Mouse (Mus musculus) limb, embryonic 14.5 days (tissue): Measurements from ENCODE around the gene Ehmt2. TPM values are rescaled to one million over a fixed set of nuclear protein-coding genes. Genes with fewer than 3 reads are reported as not detected.

Experiments used
- ATAC-seq: fragments of 200-750 bp; cut with Nextera tagmentation; 2 replicates; pipeline ENCODE4 v1.8.0; 2017; ENCODE audit warnings: low read depth, moderate number of reproducible peaks, moderate TSS enrichment; ENCODE audit not compliant: low FRiP score
- DNase-seq: peaks from one replicate; pipeline ENCODE4 v3.0.0-alpha.2; 2015; ENCODE audit warnings: low spot score
- H3K27ac ChIP-seq: fragments of 300-500 bp; sonication (generic); replicated peaks from 2 replicates; pipeline ENCODE4 v1.5.1; 2014; ENCODE audit warnings: low read depth, mild to moderate bottlenecking, low read length, moderate library complexity, mixed read lengths
- H3K27me3 ChIP-seq: fragments of 300-500 bp; sonication (generic); 2 replicates; pipeline ENCODE4 v1.6.1; 2014; ENCODE audit warnings: low read length, mixed read lengths; ENCODE audit not compliant: control insufficient read depth, insufficient read depth
- H3K36me3 ChIP-seq: fragments of 300-500 bp; sonication (generic); 2 replicates; pipeline ENCODE4 v1.6.1; 2014; ENCODE audit warnings: mild to moderate bottlenecking, low read length, moderate library complexity, mixed read lengths; ENCODE audit not compliant: control insufficient read depth, insufficient read depth
- H3K4me1 ChIP-seq: fragments of 300-500 bp; sonication (generic); 2 replicates; pipeline ENCODE4 v1.6.1; 2014; ENCODE audit warnings: antibody characterized with exemption, low read length, mixed read lengths; ENCODE audit not compliant: control insufficient read depth, insufficient read depth
- H3K4me2 ChIP-seq: fragments of 300-500 bp; sonication (generic); replicated peaks from 2 replicates; pipeline ENCODE4 v1.6.1; 2014; ENCODE audit warnings: low read depth, mild to moderate bottlenecking, low read length, moderate library complexity; ENCODE audit not compliant: severe bottlenecking
- H3K4me3 ChIP-seq: fragments of 300-500 bp; sonication (generic); replicated peaks from 2 replicates; pipeline ENCODE4 v1.5.1; 2014; ENCODE audit warnings: low read length
- H3K9ac ChIP-seq: fragments of 300-500 bp; sonication (generic); 2 replicates; pipeline ENCODE4 v1.6.1; 2014; ENCODE audit warnings: mild to moderate bottlenecking, low read depth, low read length, moderate library complexity; ENCODE audit not compliant: severe bottlenecking
- H3K9me3 ChIP-seq: fragments of 300-500 bp; sonication (generic); 2 replicates; pipeline ENCODE4 v1.6.1; 2016; ENCODE audit warnings: low read length; ENCODE audit not compliant: control insufficient read depth
- POLR2A ChIP-seq: fragments of 200-500 bp; IDR thresholded peaks from 2 replicates; pipeline ENCODE4 v1.8.0; 2012; ENCODE audit warnings: inconsistent platforms, mild to moderate bottlenecking, moderate library complexity, borderline replicate concordance; ENCODE audit not compliant: insufficient read depth, insufficient read length; ENCODE audit errors: extremely low read depth
- WGBS: fragments of 180-500 bp; shearing (Covaris S2); extraction: QIAGEN DNeasy Blood & Tissue Kit; methylation state at CpG from one replicate; pipeline ENCODE4 v1.1.7; 2014; 5-methylcytosine and 5-hydroxymethylcytosine counted together
- polyA plus RNA-seq, 2 experiments: library from polyadenylated mRNA; depleted of rRNA in 1 of 2; stranded (reverse) in 1 of 2; unstranded in 1 of 2; fragments of >200 nt; fragmentation: Nextera tagmentation in 1 of 2; extraction: Ambion mirVana in 1 of 2; gene quantifications; 2 replicates each; pipeline versions ENCODE4 v1.2.1 to v1.2.3; 2012 to 2014

Gene Ehmt2
- polyA plus RNA-seq, 2 experiments: 72.8 to 232 TPM

- no peak for TF ChIP-seq POLR2A
- Histone ChIP-seq H3K4me1 (no peaks in the 10 kb centered on the region; the same call in 1 of the 2 replicates), H3K27ac (no peak overlapping the region), H3K9me3 (no peaks in the 10 kb centered on the region), H3K36me3 (peaks cover 28% of the 10 kb centered on the region), H3K4me3 (no peak overlapping the region), H3K9ac (no peak overlapping the region), H3K27me3 (no peaks in the 10 kb centered on the region), H3K4me2 (no peak overlapping the region)
- ATAC-seq (no peak), DNase-seq (no peak)
- WGBS: 76% methylated on average over 5 of the region's 5 CpGs
These were observed 18.0 kb downstream of the Ehmt2 start for GRCm38 (mm10) chr17:34916316-34916715.

- no peak for ATAC-seq
- Histone ChIP-seq H3K4me3 (no peak overlapping the region), H3K36me3 (peaks cover 19% of the 10 kb centered on the region), H3K4me1 (no peaks in the 10 kb centered on the region; the same call in 1 of the 2 replicates), H3K9me3 (no peaks in the 10 kb centered on the region), H3K27ac (no peak overlapping the region), H3K9ac (no peak overlapping the region), H3K27me3 (no peaks in the 10 kb centered on the region), H3K4me2 (no peak overlapping the region)
- no peak for DNase-seq
- WGBS: 77% methylated on average over 9 of the region's 9 CpGs
- TF ChIP-seq POLR2A: no peak
These were observed 18.9 kb downstream of the Ehmt2 start for GRCm38 (mm10) chr17:34917188-34917587.

GRCm38 (mm10) chr17:34922939-34923338, 24.7 kb downstream of the Ehmt2 start:
- Histone ChIP-seq H3K4me1 (no peaks in the 10 kb centered on the region; the same call in 1 of the 2 replicates), H3K36me3 (no peaks in the 10 kb centered on the region), H3K9ac (no peak overlapping the region), H3K9me3 (no peaks in the 10 kb centered on the region), H3K27me3 (no peaks in the 10 kb centered on the region), H3K4me3 (no peak overlapping the region), H3K4me2 (no peak overlapping the region), H3K27ac (no peak overlapping the region)
- ATAC-seq (no peak), DNase-seq (no peak)
- TF ChIP-seq POLR2A: no peak
- 47% methylated on average over 6 of the region's 6 CpGs for WGBS

- DNase-seq: no peak
These were observed 26.0 kb downstream of the Ehmt2 start for GRCm38 (mm10) chr17:34924258-34924657.

GRCm38 (mm10) chr17:34927306-34928019, 29.2 kb downstream of the Ehmt2 start:
- WGBS: 84% methylated on average over 18 of the region's 18 CpGs
- DNase-seq: no peak
- Histone ChIP-seq H3K27ac (no peak overlapping the region), H3K27me3 (no peaks in the 10 kb centered on the region), H3K9me3 (no peaks in the 10 kb centered on the region), H3K36me3 (no peaks in the 10 kb centered on the region), H3K9ac (no peak overlapping the region), H3K4me1 (peaks cover 5% of the 10 kb centered on the region), H3K4me2 (no peak overlapping the region), H3K4me3 (no peak overlapping the region)
- TF ChIP-seq POLR2A: no peak
- no peak for ATAC-seq

More at GRCm38 (mm10) chr17:34924258-34924657, 26.0 kb downstream of the Ehmt2 start:
- H3K4me3 ChIP-seq: no peak overlapping the region
- no peak overlapping the region for H3K27ac ChIP-seq
- H3K4me2 ChIP-seq: no peak overlapping the region
- H3K4me1 ChIP-seq: no peaks in the 10 kb centered on the region; the same call in 1 of the 2 replicates
- no peaks in the 10 kb centered on the region for H3K9me3 ChIP-seq
- ATAC-seq: no peak
- no peak for TF ChIP-seq POLR2A
- H3K27me3 ChIP-seq: no peaks in the 10 kb centered on the region
- 72% methylated on average over 5 of the region's 5 CpGs for WGBS
- no peaks in the 10 kb centered on the region for H3K36me3 ChIP-seq
- H3K9ac ChIP-seq: no peak overlapping the region
